Mouse (Mus musculus): ENCODE data around the gene Hist1h2ap.

DNA sequence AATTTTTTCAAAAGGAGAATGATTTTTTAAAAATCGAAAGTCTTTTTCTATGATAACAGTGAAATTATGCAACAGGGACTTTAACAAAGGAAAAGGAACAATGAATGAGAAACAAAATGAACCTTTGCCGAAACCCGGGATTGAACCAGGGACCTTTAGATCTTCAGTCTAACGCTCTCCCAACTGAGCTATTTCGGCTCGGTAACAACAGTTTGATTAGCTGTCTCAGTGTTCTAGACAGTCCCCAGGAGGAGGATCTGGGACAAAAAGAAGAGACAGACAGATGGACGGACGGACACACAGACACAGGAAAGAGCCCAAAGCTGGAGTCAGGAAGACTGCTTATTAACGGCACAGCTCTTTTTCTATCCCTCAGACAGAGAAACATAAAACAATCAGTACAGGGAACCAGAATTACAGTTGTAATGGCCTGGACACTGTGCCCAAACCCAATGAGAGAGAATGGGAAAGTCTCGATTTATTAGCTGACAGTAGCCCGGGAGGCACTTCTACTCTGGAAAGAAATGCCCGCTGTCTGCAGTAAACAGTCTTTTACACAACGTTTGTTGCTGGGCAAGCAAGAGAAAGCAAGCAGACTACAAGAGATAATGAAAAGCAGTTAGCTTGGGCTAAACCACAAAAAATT, 49.6 kb upstream of the Hist1h2ap start:
- TF ChIP-seq POLR2A (IDR thresholded peaks at IDR 0.05; ENCODE audit: extremely low read depth, insufficient read depth, low read length) (no peak), CTCF (IDR thresholded peaks at IDR 0.05; ENCODE audit: low read depth, low read length) (no peak)
